17 mouse cellular contexts compared by ENCODE assay signal in genomic region chr7:83094899-83095298, GRCm38 (mm10).
DNase-seq lines count a peak whose midpoint lies in the region; ATAC-seq and TF ChIP-seq lines count a peak whose summit lies in the region.
"Had no signal": no experiment of that assay in that cellular context is flagged by ENCODE, and none has a peak within 500 bp of the region (broad histone marks: within the 10 kb centered on the region; RNA-seq: fewer than 3 reads in every experiment).

No protein-coding gene starts in this region.

- no peak overlapping the region for H3K4me3 ChIP-seq in forebrain, postnatal 0 days (ENCODE audit: low read depth, low read length)
- H3K4me3 ChIP-seq in forebrain, embryonic 16.5 days (replicated peaks; ENCODE audit: low read length) = no peak overlapping the region
- no peak overlapping the region for H3K4me3 ChIP-seq in midbrain, embryonic 11.5 days (ENCODE audit: low read depth, low read length)
- no peak overlapping the region for H3K4me3 ChIP-seq in midbrain, embryonic 14.5 days (replicated peaks; ENCODE audit: low read depth, low read length)
- H3K4me3 ChIP-seq: liver, embryonic 12.5 days; lung, embryonic 15.5 days; neural tube, embryonic 13.5 days had no signal

- H3K27me3 ChIP-seq in forebrain, postnatal 0 days (ENCODE audit: insufficient read depth, low read length) = no peaks in the 10 kb centered on the region
- no peaks in the 10 kb centered on the region for H3K27me3 ChIP-seq in forebrain, embryonic 16.5 days (replicated peaks; ENCODE audit: control insufficient read depth, insufficient read depth, low read length)
- no peaks in the 10 kb centered on the region for H3K27me3 ChIP-seq in midbrain, embryonic 11.5 days (ENCODE audit: control insufficient read depth, insufficient read depth, low read length)
- H3K27me3 ChIP-seq in midbrain, embryonic 14.5 days (ENCODE audit: control insufficient read depth, insufficient read depth, low read length) = no peaks in the 10 kb centered on the region
- H3K27me3 ChIP-seq: liver, embryonic 12.5 days; lung, embryonic 15.5 days; neural tube, embryonic 13.5 days had no signal

- peak; percentile 61; the same call in 1 of the 2 replicates for ATAC-seq in forebrain, postnatal 0 days
- ATAC-seq in forebrain, embryonic 16.5 days = no peak
- ATAC-seq in midbrain, embryonic 11.5 days (ENCODE audit: low FRiP score) = no peak
- no peak for ATAC-seq in midbrain, embryonic 14.5 days (ENCODE audit: low FRiP score, low TSS enrichment)
- ATAC-seq in activated CD4-positive, CD25-positive, alpha-beta regulatory T cell, adult 4 months = no peak
- ATAC-seq: liver, embryonic 12.5 days had no signal

- WGBS in forebrain, postnatal 0 days = 62% methylated on average over 3 of the region's 3 CpGs
- 64% methylated on average over 3 of the region's 3 CpGs for WGBS in forebrain, embryonic 16.5 days
- WGBS in midbrain, embryonic 11.5 days = 71% methylated on average over 3 of the region's 3 CpGs
- 65% methylated on average over 3 of the region's 3 CpGs for WGBS in midbrain, embryonic 14.5 days

- H3K4me1 ChIP-seq in forebrain, postnatal 0 days (ENCODE audit: insufficient read depth) = no peaks in the 10 kb centered on the region
- no peaks in the 10 kb centered on the region for H3K4me1 ChIP-seq in forebrain, embryonic 16.5 days (replicated peaks; ENCODE audit: control insufficient read depth, insufficient read depth, low read length)
- H3K4me1 ChIP-seq in midbrain, embryonic 11.5 days (ENCODE audit: control insufficient read depth, insufficient read depth, low read length) = peaks cover 3% of the 10 kb centered on the region
- H3K4me1 ChIP-seq in midbrain, embryonic 14.5 days (ENCODE audit: control insufficient read depth, insufficient read depth, low read length) = no peaks in the 10 kb centered on the region
- H3K4me1 ChIP-seq: liver, embryonic 12.5 days; lung, embryonic 15.5 days had no signal

- H3K9ac ChIP-seq in forebrain, postnatal 0 days = no peak overlapping the region
- H3K9ac ChIP-seq in forebrain, embryonic 16.5 days (replicated peaks; ENCODE audit: low read depth, low read length) = no peak overlapping the region
- H3K9ac ChIP-seq in midbrain, embryonic 11.5 days (ENCODE audit: low read length) = no peak overlapping the region
- H3K9ac ChIP-seq in midbrain, embryonic 14.5 days (replicated peaks; ENCODE audit: low read length) = no peak overlapping the region
- H3K9ac ChIP-seq: liver, embryonic 12.5 days; lung, embryonic 15.5 days; neural tube, embryonic 13.5 days had no signal

- no peak for TF ChIP-seq CTCF in forebrain, postnatal 0 days (IDR thresholded peaks at IDR 0.05; ENCODE audit: low read depth)

- no peaks in the 10 kb centered on the region for H3K9me3 ChIP-seq in forebrain, postnatal 0 days (ENCODE audit: low read length)
- H3K9me3 ChIP-seq in forebrain, embryonic 16.5 days (ENCODE audit: control insufficient read depth, low read length) = no peaks in the 10 kb centered on the region
- H3K9me3 ChIP-seq in midbrain, embryonic 11.5 days (ENCODE audit: control insufficient read depth, low read length) = no peaks in the 10 kb centered on the region
- H3K9me3 ChIP-seq in midbrain, embryonic 14.5 days (ENCODE audit: control insufficient read depth, low read length) = no peaks in the 10 kb centered on the region
- H3K9me3 ChIP-seq: liver, embryonic 12.5 days; lung, embryonic 15.5 days; neural tube, embryonic 13.5 days had no signal

- no peaks in the 10 kb centered on the region for H3K36me3 ChIP-seq in forebrain, postnatal 0 days (ENCODE audit: insufficient read depth)
- no peaks in the 10 kb centered on the region for H3K36me3 ChIP-seq in forebrain, embryonic 16.5 days (ENCODE audit: control insufficient read depth, insufficient read depth)
- no peaks in the 10 kb centered on the region for H3K36me3 ChIP-seq in midbrain, embryonic 11.5 days (ENCODE audit: control insufficient read depth, insufficient read depth, low read length)
- no peaks in the 10 kb centered on the region for H3K36me3 ChIP-seq in midbrain, embryonic 14.5 days (ENCODE audit: control insufficient read depth, insufficient read depth, low read length)
- H3K36me3 ChIP-seq: liver, embryonic 12.5 days; lung, embryonic 15.5 days; neural tube, embryonic 13.5 days had no signal

- no peak for DNase-seq in forebrain, postnatal 0 days
- DNase-seq in midbrain, embryonic 11.5 days (ENCODE audit: low spot score, missing footprints) = peak; percentile 72
- no peak for DNase-seq in midbrain, embryonic 14.5 days
- DNase-seq in layer of hippocampus, postnatal 36 days = peak; percentile 38 to 59
- DNase-seq in B cell, adult 2 months = no peak
- DNase-seq in gastrocnemius, postnatal 25 days = no peak
- DNase-seq: adrenal gland, postnatal 10 days; cerebellum, adult 8-10 months; heart, postnatal 4 days; kidney, adult 18-20 months; kidney, postnatal 25 days; thymus, postnatal 4 days had no signal

- no peak overlapping the region for H3K4me2 ChIP-seq in forebrain, postnatal 0 days (ENCODE audit: low read depth)
- H3K4me2 ChIP-seq in forebrain, embryonic 16.5 days (ENCODE audit: low read length) = no peak overlapping the region
- no peak overlapping the region for H3K4me2 ChIP-seq in midbrain, embryonic 11.5 days
- H3K4me2 ChIP-seq in midbrain, embryonic 14.5 days (ENCODE audit: low read length) = no peak overlapping the region
- H3K4me2 ChIP-seq: liver, embryonic 12.5 days; lung, embryonic 15.5 days; neural tube, embryonic 13.5 days had no signal

- H3K27ac ChIP-seq in forebrain, postnatal 0 days (ENCODE audit: low read depth, low read length) = no peak overlapping the region
- no peak overlapping the region for H3K27ac ChIP-seq in forebrain, embryonic 16.5 days (ENCODE audit: low read length)
- no peak overlapping the region for H3K27ac ChIP-seq in midbrain, embryonic 11.5 days (ENCODE audit: low read depth, low read length)
- no peak overlapping the region for H3K27ac ChIP-seq in midbrain, embryonic 14.5 days (replicated peaks; ENCODE audit: low read depth, low read length)
- H3K27ac ChIP-seq: liver, embryonic 12.5 days; lung, embryonic 15.5 days; neural tube, embryonic 13.5 days had no signal

Comparison
In these comparisons a context has a peak if more than half of its experiments do, and no peak if none do; other contexts are left out.
1. DNase-seq: peak in midbrain, embryonic 11.5 days (single experiment) and layer of hippocampus, postnatal 36 days (2 of 2); none in forebrain, postnatal 0 days (single experiment), midbrain, embryonic 14.5 days (single experiment), B cell, adult 2 months (0 of 2) and gastrocnemius, postnatal 25 days (single experiment).